ENCODE assay signal across 9 mouse cellular contexts in genomic region chr6:144711841-144712240, GRCm38 (mm10).
A peak's percentile ranks its signal among the peaks of the same experiment; 100 is the strongest.
DNase-seq lines count a peak whose midpoint lies in the region; ATAC-seq lines count a peak whose summit lies in the region.
"Had no signal": no experiment of that assay in that cellular context is flagged by ENCODE, and none has a peak within 500 bp of the region (broad histone marks: within the 10 kb centered on the region; RNA-seq: fewer than 3 reads in every experiment).

No protein-coding gene starts in this region.

- WGBS in forebrain, embryonic 16.5 days, result 21% methylated on average over 9 of the region's 9 CpGs
- 46% methylated on average over 9 of the region's 9 CpGs for WGBS in intestine, embryonic 16.5 days
- 31% methylated on average over 9 of the region's 9 CpGs for WGBS in lung, embryonic 16.5 days

- H3K4me1 ChIP-seq in forebrain, embryonic 16.5 days (replicated peaks; ENCODE audit: control insufficient read depth, insufficient read depth, low read length), result peaks cover 8% of the 10 kb centered on the region
- H3K4me1 ChIP-seq in intestine, embryonic 16.5 days (ENCODE audit: control insufficient read depth, insufficient read depth, low read length), result peaks cover 7% of the 10 kb centered on the region; the same call in 1 of the 2 replicates
- H3K4me1 ChIP-seq in lung, embryonic 16.5 days (replicated peaks; ENCODE audit: control insufficient read depth, insufficient read depth, low read length), result peaks cover 17% of the 10 kb centered on the region
- H3K4me1 ChIP-seq: embryonic facial prominence, embryonic 12.5 days had no signal

- intact Hi-C loops in left cerebral cortex, postnatal 4 days (cut with DNase I), result no loop called here

- H3K4me3 ChIP-seq in forebrain, embryonic 16.5 days (replicated peaks; ENCODE audit: low read length), result no peak overlapping the region; the same call in 1 of the 2 replicates
- no peak overlapping the region for H3K4me3 ChIP-seq in intestine, embryonic 16.5 days (ENCODE audit: low read length)
- H3K4me3 ChIP-seq in lung, embryonic 16.5 days (ENCODE audit: low read length), result peak overlapping the region; percentile 28
- H3K4me3 ChIP-seq: embryonic facial prominence, embryonic 12.5 days had no signal

- H3K36me3 ChIP-seq in forebrain, embryonic 16.5 days (ENCODE audit: control insufficient read depth, insufficient read depth), result no peaks in the 10 kb centered on the region
- no peaks in the 10 kb centered on the region for H3K36me3 ChIP-seq in intestine, embryonic 16.5 days (ENCODE audit: control insufficient read depth, insufficient read depth, low read length)
- no peaks in the 10 kb centered on the region for H3K36me3 ChIP-seq in lung, embryonic 16.5 days (ENCODE audit: control insufficient read depth, insufficient read depth, low read length)
- H3K36me3 ChIP-seq: embryonic facial prominence, embryonic 12.5 days had no signal

- DNase-seq in left cerebral cortex, postnatal 4 days, result peak; percentile 7
- no peak for DNase-seq in left cerebral cortex, adult 18-20 months (ENCODE audit: low spot score in 2 of 2)
- DNase-seq in left cerebral cortex, adult 11 months (ENCODE audit: low spot score), result no peak
- no peak for DNase-seq in B cell, adult 2 months

- H3K9me3 ChIP-seq in forebrain, embryonic 16.5 days (ENCODE audit: control insufficient read depth, low read length), result no peaks in the 10 kb centered on the region
- H3K9me3 ChIP-seq in intestine, embryonic 16.5 days (ENCODE audit: control insufficient read depth, low read length), result no peaks in the 10 kb centered on the region
- H3K9me3 ChIP-seq in lung, embryonic 16.5 days (ENCODE audit: control insufficient read depth, low read length), result no peaks in the 10 kb centered on the region
- H3K9me3 ChIP-seq: embryonic facial prominence, embryonic 12.5 days had no signal

- peak; percentile 26; the same call in 1 of the 2 replicates for ATAC-seq in forebrain, embryonic 16.5 days
- peak; percentile 74; the same call in 1 of the 2 replicates for ATAC-seq in intestine, embryonic 16.5 days
- ATAC-seq in lung, embryonic 16.5 days (ENCODE audit: low read depth), result peak; percentile 96
- ATAC-seq in inflammation-experienced regulatory T-cells, adult 6 months, result no peak

- no peak overlapping the region for H3K9ac ChIP-seq in forebrain, embryonic 16.5 days (replicated peaks; ENCODE audit: low read depth, low read length)
- no peak overlapping the region for H3K9ac ChIP-seq in intestine, embryonic 16.5 days (ENCODE audit: low read depth, low read length)
- H3K9ac ChIP-seq in lung, embryonic 16.5 days (ENCODE audit: low read length), result no peak overlapping the region
- H3K9ac ChIP-seq: embryonic facial prominence, embryonic 12.5 days had no signal

- peak overlapping the region; percentile 12 for H3K4me2 ChIP-seq in forebrain, embryonic 16.5 days (ENCODE audit: low read length)
- 0 out of 2 replicates have a peak overlapping the region, but pooled peaks have one; percentile 13 for H3K4me2 ChIP-seq in intestine, embryonic 16.5 days (ENCODE audit: low read depth, low read length)
- H3K4me2 ChIP-seq in lung, embryonic 16.5 days (ENCODE audit: low read depth, low read length), result peak overlapping the region; percentile 48
- H3K4me2 ChIP-seq: embryonic facial prominence, embryonic 12.5 days had no signal

- no peak overlapping the region for H3K27ac ChIP-seq in forebrain, embryonic 16.5 days (ENCODE audit: low read length)
- peak overlapping the region; percentile 14 for H3K27ac ChIP-seq in intestine, embryonic 16.5 days (ENCODE audit: low read length)
- peak overlapping the region; percentile 78 for H3K27ac ChIP-seq in lung, embryonic 16.5 days (ENCODE audit: low read length)
- H3K27ac ChIP-seq: embryonic facial prominence, embryonic 12.5 days had no signal

- no peaks in the 10 kb centered on the region for H3K27me3 ChIP-seq in forebrain, embryonic 16.5 days (replicated peaks; ENCODE audit: control insufficient read depth, insufficient read depth, low read length)
- H3K27me3 ChIP-seq in intestine, embryonic 16.5 days (replicated peaks; ENCODE audit: control insufficient read depth, insufficient read depth, low read length), result no peaks in the 10 kb centered on the region
- H3K27me3 ChIP-seq in lung, embryonic 16.5 days (ENCODE audit: control insufficient read depth, insufficient read depth, low read depth, low read length), result no peaks in the 10 kb centered on the region
- H3K27me3 ChIP-seq: embryonic facial prominence, embryonic 12.5 days had no signal
